Mouse (Mus musculus) CH12.LX (cell line): Measurements from ENCODE around the gene Txndc11.

Source experiments
- CHD2 ChIP-seq: IDR thresholded peaks from 2 replicates; pipeline ENCODE4 v1.6.1; 2011; ENCODE audit warnings: low read length, improper control_type of control experiment
- CTCF ChIP-seq, 2 experiments: IDR thresholded peaks in 1 of 2; conservative IDR thresholded peaks in 1 of 2; 2 replicates each; pipeline ENCODE4 v1.5.1; 2011 to 2012; ENCODE audit warnings: low read depth in 2 of 2, low read length in 2 of 2, improper control_type of control experiment in 1 of 2, inconsistent platforms in 1 of 2, mild to moderate bottlenecking in 1 of 2, moderate library complexity in 1 of 2
- EP300 ChIP-seq: IDR thresholded peaks from 2 replicates; pipeline ENCODE4 v1.6.1; 2011; ENCODE audit warnings: low read length, improper control_type of control experiment
- GABPA ChIP-seq: IDR thresholded peaks from 2 replicates; pipeline ENCODE4 v1.6.1; 2012; ENCODE audit warnings: low read depth, low read length, improper control_type of control experiment, inconsistent platforms; ENCODE audit not compliant: insufficient replicate concordance
- JUND ChIP-seq: conservative IDR thresholded peaks from 2 replicates; pipeline ENCODE4 v1.6.1; 2011; ENCODE audit warnings: low read depth, low read length, improper control_type of control experiment
- MEF2A ChIP-seq: IDR thresholded peaks from 2 replicates; pipeline ENCODE4 v1.6.1; 2014; ENCODE audit warnings: low read depth, mild to moderate bottlenecking, inconsistent platforms, low read length, improper control_type of control experiment, borderline replicate concordance
- POLR2A ChIP-seq: IDR thresholded peaks from 2 replicates; pipeline ENCODE4 v1.6.1; 2011; ENCODE audit warnings: low read depth, mild to moderate bottlenecking, improper control_type of control experiment, low read length
- TCF12 ChIP-seq: IDR thresholded peaks from 2 replicates; pipeline ENCODE4 v1.6.1; 2014; ENCODE audit warnings: low read depth, mild to moderate bottlenecking, inconsistent platforms, low read length, improper control_type of control experiment
- USF2 ChIP-seq: conservative IDR thresholded peaks from 2 replicates; pipeline ENCODE4 v1.6.1; 2011; ENCODE audit warnings: low read depth, low read length, improper control_type of control experiment

GRCm38 (mm10) chr16:11035790-11036431, 98.5 kb downstream of the Txndc11 start:
- 0 out of 2 replicates have a peak, but pooled peaks have one; percentile 39 for TF ChIP-seq POLR2A
- peak; percentile 90 to 99 for TF ChIP-seq CTCF (conservative IDR thresholded peaks at IDR 0.05 in 1 of 2, IDR thresholded peaks at IDR 0.05 in 1 of 2; ENCODE audit: low read depth in 2 of 2, low read length in 2 of 2)
- TF ChIP-seq EP300: no peak
- no peak for TF ChIP-seq CHD2
- peak; percentile 82 for TF ChIP-seq TCF12
- TF ChIP-seq MEF2A: peak; percentile 82; the same call in 1 of the 2 replicates
- TF ChIP-seq JUND: peak; percentile 38; the same call in 1 of the 2 replicates
- TF ChIP-seq USF2: peak; percentile 77
- TF ChIP-seq GABPA: no peak
